Mouse (Mus musculus) stomach, postnatal 0 days (tissue): ENCODE measurements around the gene Gm11111. TPM values are rescaled to one million over a fixed set of nuclear protein-coding genes. Genes with fewer than 3 reads are reported as not detected.

Experiments
- ATAC-seq: fragments of 200-750 bp; cut with Nextera tagmentation; 2 replicates; pipeline ENCODE4 v1.8.0; 2017; ENCODE audit not compliant: low FRiP score, low TSS enrichment
- DNase-seq: peaks from one replicate; pipeline ENCODE4 v3.0.0-alpha.2; 2016; ENCODE audit warnings: low spot score
- H3K27ac ChIP-seq: fragments of 300-500 bp; sonication (generic); replicated peaks from 2 replicates; pipeline ENCODE4 v1.5.1; 2014; ENCODE audit warnings: mild to moderate bottlenecking, control low read depth
- H3K27me3 ChIP-seq: fragments of 300-500 bp; sonication (generic); 2 replicates; pipeline ENCODE4 v1.6.1; 2014; ENCODE audit warnings: low read length; ENCODE audit not compliant: control insufficient read depth, insufficient read depth
- H3K36me3 ChIP-seq: fragments of 300-500 bp; sonication (generic); 2 replicates; pipeline ENCODE4 v1.6.1; 2014; ENCODE audit warnings: low read length, mixed read lengths; ENCODE audit not compliant: control insufficient read depth, insufficient read depth
- H3K4me1 ChIP-seq: fragments of 300-500 bp; sonication (generic); replicated peaks from 2 replicates; pipeline ENCODE4 v1.6.1; 2014; ENCODE audit warnings: antibody characterized with exemption; ENCODE audit not compliant: control insufficient read depth, insufficient read depth
- H3K4me2 ChIP-seq: fragments of 300-500 bp; sonication (generic); replicated peaks from 2 replicates; pipeline ENCODE4 v1.6.1; 2014; ENCODE audit warnings: low read depth, mild to moderate bottlenecking, control low read depth, moderate library complexity
- H3K4me3 ChIP-seq: fragments of 300-500 bp; sonication (generic); 2 replicates; pipeline ENCODE4 v1.5.1; 2014; ENCODE audit warnings: low read depth, low read length, control low read depth
- H3K9ac ChIP-seq: fragments of 300-500 bp; sonication (generic); 2 replicates; pipeline ENCODE4 v1.6.1; 2014; ENCODE audit warnings: mild to moderate bottlenecking, low read length, control low read depth, mixed read lengths
- H3K9me3 ChIP-seq: fragments of 300-500 bp; sonication (generic); 2 replicates; pipeline ENCODE4 v1.6.1; 2016; ENCODE audit warnings: low read length; ENCODE audit not compliant: control insufficient read depth
- CTCF ChIP-seq: IDR thresholded peaks from 2 replicates; pipeline ENCODE4 v1.5.1; 2016; ENCODE audit warnings: antibody characterized with exemption, low read depth, mild to moderate bottlenecking, moderate library complexity
- EP300 ChIP-seq: optimal IDR thresholded peaks from 2 replicates; pipeline ENCODE3; 2016; ENCODE audit warnings: antibody characterized with exemption
- WGBS: fragments of 180-500 bp; shearing (Covaris S2); extraction: QIAGEN DNeasy Blood & Tissue Kit; methylation state at CpG from one replicate; pipeline ENCODE4 v1.1.7; 2014; 5-methylcytosine and 5-hydroxymethylcytosine counted together
- polyA plus RNA-seq: library from polyadenylated mRNA; unstranded; fragments of >200 nt; fragmentation: Nextera tagmentation; extraction: Ambion mirVana; gene quantifications from 2 replicates; pipeline ENCODE4 v1.2.1, GENCODE M21; 2015

Gm11111 gene
- polyA plus RNA-seq, 1 experiment from 2014 or later = not detected

GRCm38 (mm10) chr5:98563801-98564200 lies 11.3 kb downstream of the Gm11111 start:
- WGBS = 67% methylated on average over 9 of the region's 9 CpGs
- TF ChIP-seq EP300 = no peak
- no peak for TF ChIP-seq CTCF
- no peak overlapping the region for H3K4me3 ChIP-seq
- H3K9me3 ChIP-seq = no peaks in the 10 kb centered on the region; the same call in 1 of the 2 replicates
- H3K4me2 ChIP-seq = no peak overlapping the region
- ATAC-seq = no peak
- H3K27me3 ChIP-seq = no peaks in the 10 kb centered on the region
- H3K27ac ChIP-seq = no peak overlapping the region
- H3K36me3 ChIP-seq = no peaks in the 10 kb centered on the region
- no peaks in the 10 kb centered on the region for H3K4me1 ChIP-seq
- DNase-seq = no peak
- H3K9ac ChIP-seq = no peak overlapping the region

DNA sequence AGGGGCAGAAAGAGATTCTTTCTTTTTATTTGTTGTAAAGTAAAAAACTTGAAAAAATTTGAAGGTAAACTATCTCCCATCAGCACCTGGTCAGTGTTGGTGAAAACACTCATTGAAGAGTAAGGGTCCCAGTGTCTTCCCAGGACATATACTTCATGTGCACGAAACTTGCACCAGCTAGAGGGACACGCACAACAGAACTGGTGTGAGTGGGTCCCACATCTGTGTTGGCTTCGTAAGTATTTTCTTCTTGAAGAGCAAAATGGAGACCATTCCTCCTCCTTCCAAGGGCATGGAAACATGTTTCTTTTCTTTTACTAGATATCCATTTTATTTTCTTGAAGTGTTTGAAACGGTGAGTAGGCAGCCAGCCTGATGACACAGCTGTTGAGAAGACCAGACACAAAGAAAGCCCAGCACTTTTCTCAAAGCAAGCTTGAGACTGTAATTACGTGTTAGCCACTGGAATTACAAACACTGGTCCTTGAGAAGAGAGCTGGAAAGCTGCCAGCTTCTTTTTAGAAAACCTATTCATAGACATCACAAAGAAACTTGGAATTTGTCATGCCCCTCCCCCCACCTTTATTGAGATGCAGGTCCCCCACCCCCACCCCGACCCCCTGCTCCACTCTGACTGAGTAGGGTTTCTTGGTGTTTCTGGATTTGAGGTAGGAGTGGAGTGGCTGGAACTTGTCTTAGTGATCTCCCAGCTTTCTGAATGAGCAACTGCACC lies 14.1 kb downstream of the Gm11111 start:
- no peak for TF ChIP-seq CTCF
- no peak for TF ChIP-seq EP300
- no peak overlapping the region for H3K27ac ChIP-seq
- DNase-seq = no peak
- H3K4me3 ChIP-seq = no peak overlapping the region
- H3K27me3 ChIP-seq = no peaks in the 10 kb centered on the region
- no peak for ATAC-seq
- no peaks in the 10 kb centered on the region for H3K36me3 ChIP-seq
- H3K9me3 ChIP-seq = no peaks in the 10 kb centered on the region; the same call in 1 of the 2 replicates
- 55% methylated on average over 6 of the region's 6 CpGs for WGBS
- H3K4me1 ChIP-seq = no peaks in the 10 kb centered on the region
- H3K4me2 ChIP-seq = no peak overlapping the region
- no peak overlapping the region for H3K9ac ChIP-seq

DNA sequence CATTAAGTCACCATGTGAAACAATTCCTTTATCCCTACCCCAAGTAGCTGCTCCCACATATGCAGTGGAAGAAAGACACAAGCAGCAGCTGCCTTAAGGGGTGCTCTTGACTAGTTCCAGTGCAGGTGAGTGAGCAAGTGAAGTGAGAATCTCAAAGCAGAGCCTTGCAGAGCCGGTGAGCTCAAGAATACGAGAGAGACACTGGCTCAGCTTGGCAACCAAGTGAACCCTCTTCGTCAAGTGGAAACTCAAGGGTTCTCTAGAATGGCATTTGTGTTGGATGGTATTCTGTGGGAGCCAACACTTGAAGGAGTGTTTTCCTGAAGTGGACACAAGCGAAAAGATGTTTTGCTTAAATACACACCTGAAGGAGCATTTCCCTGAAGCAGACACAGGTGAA lies 16.0 kb downstream of the Gm11111 start:
- no peak overlapping the region for H3K4me3 ChIP-seq
- H3K4me1 ChIP-seq = no peaks in the 10 kb centered on the region
- DNase-seq (no peak), ATAC-seq (no peak)
- H3K27ac ChIP-seq = no peak overlapping the region
- H3K36me3 ChIP-seq = no peaks in the 10 kb centered on the region
- no peaks in the 10 kb centered on the region for H3K27me3 ChIP-seq
- no peaks in the 10 kb centered on the region; the same call in 1 of the 2 replicates for H3K9me3 ChIP-seq
- H3K9ac ChIP-seq = no peak overlapping the region
- no peak for TF ChIP-seq CTCF
- TF ChIP-seq EP300 = no peak
- H3K4me2 ChIP-seq = no peak overlapping the region
- 85% methylated on average over 4 of the region's 4 CpGs for WGBS

DNA sequence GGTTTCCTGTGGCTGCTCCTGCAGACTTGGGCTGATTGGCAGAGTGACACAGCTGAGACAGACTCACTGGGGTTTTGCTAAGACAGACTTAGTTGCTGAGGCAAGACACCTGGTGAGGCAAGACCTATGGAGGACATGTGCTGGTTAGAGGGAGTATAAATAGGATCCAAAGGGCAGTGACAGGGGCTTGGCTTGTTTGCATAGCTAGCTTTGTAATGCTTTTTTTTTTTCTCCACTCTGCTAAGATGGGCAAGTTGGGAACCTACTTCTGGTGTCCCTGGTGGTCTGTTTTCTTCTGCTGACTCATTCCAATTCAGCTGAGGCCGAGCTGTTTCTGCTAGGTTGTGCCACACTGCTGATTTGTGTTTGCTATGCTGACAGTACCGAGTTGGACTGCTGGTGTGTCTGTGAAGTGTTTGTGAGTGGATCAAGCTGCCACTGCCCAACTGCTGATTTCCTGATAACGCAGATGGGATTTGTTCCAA lies 16.6 kb downstream of the Gm11111 start:
- Histone ChIP-seq H3K4me2 (no peak overlapping the region), H3K27me3 (no peaks in the 10 kb centered on the region), H3K36me3 (no peaks in the 10 kb centered on the region), H3K9me3 (no peaks in the 10 kb centered on the region; the same call in 1 of the 2 replicates), H3K9ac (no peak overlapping the region), H3K4me1 (no peaks in the 10 kb centered on the region), H3K4me3 (no peak overlapping the region), H3K27ac (no peak overlapping the region)
- WGBS = 23% methylated on average over 3 of the region's 3 CpGs
- DNase-seq = no peak
- ATAC-seq = no peak
- TF ChIP-seq CTCF (no peak), EP300 (no peak)

- no peak overlapping the region for H3K27ac ChIP-seq
- no peak for TF ChIP-seq EP300
- 0 out of 2 replicates have a peak, but pooled peaks have one; percentile 17 for TF ChIP-seq CTCF
- H3K27me3 ChIP-seq = no peaks in the 10 kb centered on the region
- no peaks in the 10 kb centered on the region for H3K4me1 ChIP-seq
- H3K9ac ChIP-seq = no peak overlapping the region
- ATAC-seq (no peak), DNase-seq (no peak)
- no peak overlapping the region for H3K4me2 ChIP-seq
- H3K4me3 ChIP-seq = no peak overlapping the region
- no peaks in the 10 kb centered on the region for H3K9me3 ChIP-seq
- WGBS = 78% methylated on average over 4 of the region's 4 CpGs
- H3K36me3 ChIP-seq = no peaks in the 10 kb centered on the region
These were observed 19.9 kb downstream of the Gm11111 start for GRCm38 (mm10) chr5:98572392-98572791.

GRCm38 (mm10) chr5:98574711-98575470 lies 22.4 kb downstream of the Gm11111 start:
- no peaks in the 10 kb centered on the region for H3K4me1 ChIP-seq
- 59% methylated on average over 12 of the region's 12 CpGs for WGBS
- H3K4me2 ChIP-seq = no peak overlapping the region
- H3K9me3 ChIP-seq = no peaks in the 10 kb centered on the region
- no peak overlapping the region for H3K4me3 ChIP-seq
- no peak overlapping the region for H3K27ac ChIP-seq
- H3K9ac ChIP-seq = no peak overlapping the region
- DNase-seq (no peak), ATAC-seq (no peak)
- H3K36me3 ChIP-seq = no peaks in the 10 kb centered on the region
- no peaks in the 10 kb centered on the region for H3K27me3 ChIP-seq
- TF ChIP-seq CTCF (no peak), EP300 (no peak)
